Mouse (Mus musculus) layer of hippocampus, postnatal 25 days (tissue): ENCODE measurements at regions not wholly inside any gene's neighbourhood (a gene's known extent, or its start where the extent isn't known, plus 50 kb on each side); places are given as distances from the start of the nearest gene placed in this dataset.

Experiments
- DNase-seq, 2 experiments: peaks; one replicate each; pipeline ENCODE4 v3.0.0; 2022; ENCODE audit warnings: mixed read lengths in 2 of 2, low spot score in 1 of 2; ENCODE audit errors: extremely low spot score in 1 of 2

- DNase-seq, result no peak
These were observed 294.5 kb upstream of the Camk1g start for GRCm38 (mm10) chr1:193664569-193664968.

- DNase-seq, result no peak
These were observed 293.5 kb upstream of the Camk1g start for GRCm38 (mm10) chr1:193663587-193663986.

- no peak for DNase-seq
These were observed 292.2 kb upstream of the Camk1g start for GRCm38 (mm10) chr1:193662166-193662890.

GRCm38 (mm10) chr1:193661377-193661776, 291.3 kb upstream of the Camk1g start:
- no peak for DNase-seq

- no peak for DNase-seq
These were observed 285.1 kb upstream of the Camk1g start for GRCm38 (mm10) chr1:193655076-193655677.

GRCm38 (mm10) chr1:193650275-193650674, 280.2 kb upstream of the Camk1g start:
- DNase-seq, result no peak

- no peak for DNase-seq
These were observed 279.3 kb upstream of the Camk1g start for GRCm38 (mm10) chr1:193649400-193649799.

- no peak for DNase-seq
These were observed 277.5 kb upstream of the Camk1g start for GRCm38 (mm10) chr1:193647371-193648270.

- no peak for DNase-seq
These were observed 274.4 kb upstream of the Camk1g start for GRCm38 (mm10) chr1:193644506-193644905.

GRCm38 (mm10) chr1:193636451-193636850, 266.4 kb upstream of the Camk1g start:
- no peak for DNase-seq

GRCm38 (mm10) chr1:193632115-193632514, 262.0 kb upstream of the Camk1g start:
- no peak for DNase-seq

- DNase-seq, result no peak
These were observed 259.8 kb upstream of the Camk1g start for GRCm38 (mm10) chr1:193629887-193630286.

- DNase-seq, result no peak
These were observed 257.1 kb upstream of the Camk1g start for GRCm38 (mm10) chr1:193626924-193627849.

GRCm38 (mm10) chr1:193625101-193625956, 255.2 kb upstream of the Camk1g start:
- DNase-seq, result no peak

GRCm38 (mm10) chr1:193623571-193623970, 253.5 kb upstream of the Camk1g start:
- DNase-seq, result no peak

GRCm38 (mm10) chr1:193618250-193618649, 248.2 kb upstream of the Camk1g start:
- no peak for DNase-seq

- no peak for DNase-seq
These were observed 240.4 kb upstream of the Camk1g start for GRCm38 (mm10) chr1:193610471-193610870.

- no peak for DNase-seq
These were observed 229.8 kb upstream of the Camk1g start for GRCm38 (mm10) chr1:193599895-193600294.

GRCm38 (mm10) chr1:193599163-193599562, 229.1 kb upstream of the Camk1g start:
- DNase-seq, result no peak
